In genomic region chr19:9993036-9993656, GRCm38 (mm10) we compare ENCODE assay signal across 8 mouse cellular contexts. TPM values are rescaled to one million over a fixed set of nuclear protein-coding genes. Genes with fewer than 3 reads are reported as not detected.
DNase-seq lines count a peak whose midpoint lies in the region; ATAC-seq and TF ChIP-seq lines count a peak whose summit lies in the region.

No protein-coding gene starts in this region.

- peak overlapping the region; percentile 67 for H3K27ac ChIP-seq in gastrocnemius, adult 2 months
- H3K27ac ChIP-seq in hindbrain, embryonic 16.5 days (ENCODE audit: low read depth, low read length), result no peak overlapping the region

- intact Hi-C loops in gastrocnemius, adult 2 months (cut with DNase I), result no loop called here

- peak; percentile 85 for TF ChIP-seq CTCF in gastrocnemius, adult 2 months (IDR thresholded peaks at IDR 0.05)

- H3K9me3 ChIP-seq in hindbrain, embryonic 16.5 days (ENCODE audit: control insufficient read depth, low read length), result no peaks in the 10 kb centered on the region

- WGBS in hindbrain, embryonic 16.5 days, result 4% methylated on average over 17 of the region's 17 CpGs

- H3K9ac ChIP-seq in hindbrain, embryonic 16.5 days (ENCODE audit: low read depth, low read length), result peak overlapping the region; percentile 53

- H3K27me3 ChIP-seq in hindbrain, embryonic 16.5 days (replicated peaks; ENCODE audit: control insufficient read depth, insufficient read depth, low read length), result no peaks in the 10 kb centered on the region

- peak; percentile 82 for ATAC-seq in common myeloid progenitor, adult 5-6 weeks (replicated peaks; ENCODE audit: low read depth, poor library complexity, severe bottlenecking)
- peak; percentile 90 for ATAC-seq in hindbrain, embryonic 16.5 days

- peak overlapping the region; percentile 56 for H3K4me2 ChIP-seq in hindbrain, embryonic 16.5 days (ENCODE audit: low read length)

- peak overlapping the region; percentile 51 for H3K4me3 ChIP-seq in gastrocnemius, adult 2 months
- peak overlapping the region; percentile 38 for H3K4me3 ChIP-seq in hindbrain, embryonic 16.5 days (ENCODE audit: low read length)

- peak; percentile 75 for DNase-seq in WW6 (ENCODE audit: low read depth, low spot score)
- peak; percentile 93 for DNase-seq in gastrocnemius, adult 2 months
- peak; percentile 73 to 82 for DNase-seq in left cerebral cortex, adult 18-20 months (ENCODE audit: low spot score in 2 of 2)
- peak; percentile 93 to 95 for DNase-seq in lung, postnatal 4 days
- DNase-seq in retina, postnatal 7 days (ENCODE audit: low read depth, low spot score), result peak; percentile 77
- DNase-seq in urinary bladder, adult 18-20 months (ENCODE audit: low spot score in 2 of 2), result peak; percentile 80 to 87

- no peaks in the 10 kb centered on the region for H3K36me3 ChIP-seq in hindbrain, embryonic 16.5 days (ENCODE audit: control insufficient read depth, insufficient read depth, low read length)

- no peaks in the 10 kb centered on the region; the same call in 1 of the 2 replicates for H3K4me1 ChIP-seq in hindbrain, embryonic 16.5 days (ENCODE audit: control insufficient read depth, insufficient read depth, low read depth, low read length)

RNA-seq across cellular contexts. Expression of gene Best1, which starts 8.3 kb away (rescaled TPM):
- not detected in 2 replicates for total RNA-seq in common myeloid progenitor, adult 5-6 weeks (2017)
- under 1 TPM; 0.28 to 0.46 TPM for total RNA-seq in gastrocnemius, adult 2 months (2021)
- 2.5 and 3.2 TPM in 2 replicates for polyA plus RNA-seq in hindbrain, embryonic 16.5 days (2015; fragmentation: Nextera tagmentation; extraction: Ambion mirVana)
- total RNA-seq in left cerebral cortex, adult 18-20 months (2021), result 1 to 10 TPM; 1.0 to 1.1 TPM

RNA-seq across cellular contexts. Expression of gene Rab3il1, which starts 8.3 kb away (rescaled TPM):
- 8.1 and 8.8 TPM in 2 replicates for total RNA-seq in common myeloid progenitor, adult 5-6 weeks (2017)
- 1 to 10 TPM; 4.0 to 4.7 TPM for total RNA-seq in gastrocnemius, adult 2 months (2021)
- 22.1 and 25.6 TPM in 2 replicates for polyA plus RNA-seq in hindbrain, embryonic 16.5 days (2015; fragmentation: Nextera tagmentation; extraction: Ambion mirVana)
- total RNA-seq in left cerebral cortex, adult 18-20 months (2021), result 10 to 100 TPM in 1 of 2 experiments, 1 to 10 TPM in 1; 9.6 to 10.2 TPM

RNA-seq across cellular contexts. Expression of gene Fth1, which starts 12.7 kb away (rescaled TPM):
- total RNA-seq in common myeloid progenitor, adult 5-6 weeks (2017), result 695 and 890 TPM in 2 replicates
- 1,000 to 10,000 TPM; 2,168 to 2,432 TPM for total RNA-seq in gastrocnemius, adult 2 months (2021)
- 1,751 and 1,961 TPM in 2 replicates for polyA plus RNA-seq in hindbrain, embryonic 16.5 days (2015; fragmentation: Nextera tagmentation; extraction: Ambion mirVana)
- 1,000 to 10,000 TPM; 2,362 to 2,428 TPM for total RNA-seq in left cerebral cortex, adult 18-20 months (2021)

RNA-seq across cellular contexts. Expression of gene Fads3, which starts 48.2 kb away (rescaled TPM):
- 4.4 and 11.1 TPM in 2 replicates for total RNA-seq in common myeloid progenitor, adult 5-6 weeks (2017)
- 1 to 10 TPM; 2.2 to 2.3 TPM for total RNA-seq in gastrocnemius, adult 2 months (2021)
- 39.7 and 42.1 TPM in 2 replicates for polyA plus RNA-seq in hindbrain, embryonic 16.5 days (2015; fragmentation: Nextera tagmentation; extraction: Ambion mirVana)
- 10 to 100 TPM; 32.2 to 32.6 TPM for total RNA-seq in left cerebral cortex, adult 18-20 months (2021)
